Mouse (Mus musculus) heart, postnatal 4 days (tissue): ENCODE data around the gene Olfr352. TPM values are rescaled to one million over a fixed set of nuclear protein-coding genes. Genes with fewer than 3 reads are reported as not detected.

Experiments
- DNase-seq: peaks from one replicate; pipeline ENCODE4 v3.0.0; 2021
- total RNA-seq, 2 experiments: library from RNA; stranded (reverse); gene quantifications; 2 replicates each; pipeline ENCODE4 v1.2.3; 2021

Olfr352 gene
- total RNA-seq, result not detected

DNA sequence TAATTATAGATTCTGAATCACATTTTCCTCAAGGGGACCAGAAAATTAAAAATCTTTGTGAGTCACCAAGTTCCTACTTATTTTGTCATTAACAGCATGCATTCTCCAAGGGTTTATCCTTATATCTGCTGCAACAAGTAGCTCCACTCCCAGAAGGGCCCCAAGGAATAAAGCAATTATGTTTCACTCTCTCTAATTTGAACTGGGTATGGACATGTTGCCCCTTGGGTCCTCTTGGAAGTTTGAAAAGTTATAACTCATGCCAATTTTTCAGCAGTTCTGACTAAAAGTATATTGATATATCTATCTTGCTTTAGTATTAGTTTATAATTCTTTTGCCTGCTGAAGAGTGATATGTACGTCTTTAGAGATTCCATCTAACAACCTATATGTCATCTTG is at the start of gene Olfr352:
Gene Olfr352 (plus strand): TSS at position 301 of the 400 bp plus-strand sequence.
- no peak for DNase-seq

DNA sequence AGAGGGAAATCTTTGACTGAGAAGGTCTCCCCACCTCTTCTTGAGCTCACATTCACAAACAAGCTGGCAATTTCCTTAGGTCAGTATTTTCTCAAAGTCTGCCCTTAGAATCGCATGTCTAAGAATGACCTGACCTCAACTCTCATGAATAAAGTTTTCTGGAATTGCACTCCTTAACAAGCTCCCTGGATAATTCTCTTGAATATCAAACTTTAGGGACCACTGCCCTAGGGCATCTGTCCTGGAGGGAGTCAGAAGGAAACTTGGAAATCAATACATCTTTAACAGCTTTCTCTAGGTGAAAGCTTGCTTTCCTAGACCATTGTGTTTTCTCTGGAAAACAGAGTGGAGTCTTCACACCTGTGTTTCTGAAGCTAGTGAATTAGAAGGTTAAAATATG is 22.2 kb upstream of the Olfr352 start, which contains the start of gene Olfr350:
Gene Olfr350 (plus strand): TSS at position 301 of the 400 bp plus-strand sequence.
- DNase-seq, result no peak

DNA sequence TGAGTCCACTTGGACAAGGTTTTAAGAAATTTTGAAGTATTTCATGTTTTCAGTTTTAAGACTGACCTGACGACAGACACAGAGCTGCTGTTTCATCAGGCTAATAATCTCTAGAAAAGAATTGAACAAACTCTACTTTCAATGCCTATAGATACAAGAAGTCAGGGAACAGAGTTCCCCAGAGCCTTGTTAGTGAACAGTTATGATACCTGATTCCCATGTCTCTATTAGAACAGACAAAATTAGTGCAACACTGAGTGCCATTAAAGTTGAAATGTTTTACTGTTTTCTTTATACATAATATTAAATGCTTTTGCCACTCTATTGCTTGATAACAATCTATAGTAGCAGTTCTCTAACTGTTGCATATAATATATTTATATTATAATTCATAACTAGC is 5.7 kb upstream of the Olfr352 start, which contains the start of gene Olfr351:
Gene Olfr351 (minus strand): TSS at position 101 of the 400 bp plus-strand sequence.
- DNase-seq, result no peak

DNA sequence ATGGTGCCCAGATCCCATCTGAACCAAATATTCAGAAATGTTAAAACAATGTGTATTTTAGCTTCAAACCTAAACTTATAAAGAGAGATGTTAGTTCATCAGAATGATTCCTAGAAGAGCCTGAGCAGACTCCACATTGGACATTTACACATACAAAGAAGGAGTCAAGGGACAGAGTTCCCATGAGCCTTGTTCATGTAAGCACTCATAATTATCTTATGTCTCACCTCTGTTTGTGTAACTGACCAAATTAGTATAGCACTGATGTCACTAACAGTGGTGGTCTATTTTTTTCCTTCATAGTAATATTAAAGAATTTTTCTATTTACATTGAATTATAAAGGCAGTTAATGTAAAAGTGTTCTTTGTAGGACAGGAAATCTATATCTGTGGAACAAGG is 24.6 kb downstream of the Olfr352 start, which contains the start of gene Olfr353:
Gene Olfr353 (minus strand): TSS at position 101 of the 400 bp plus-strand sequence.
- no peak for DNase-seq

DNA sequence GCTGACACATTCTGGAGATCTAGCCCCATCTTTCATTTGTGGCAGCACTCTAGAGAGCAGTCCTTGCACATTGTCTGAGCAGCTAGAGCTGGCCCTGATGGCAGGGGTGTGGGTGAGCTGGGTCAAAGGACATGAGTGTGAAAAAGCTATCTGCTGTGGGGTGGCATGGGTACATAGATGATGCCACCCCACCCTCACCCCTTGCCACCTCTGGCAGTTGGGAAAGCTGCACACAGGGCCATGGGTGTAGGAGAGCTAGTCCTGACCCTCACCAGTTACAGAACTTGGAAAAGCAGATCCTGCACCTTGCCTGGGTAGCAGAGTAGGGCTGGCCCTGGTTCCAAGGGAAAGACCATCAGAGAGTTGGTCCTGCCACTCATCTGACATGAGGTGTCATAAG is 28.9 kb downstream of the Olfr352 start:
- no peak for DNase-seq

DNA sequence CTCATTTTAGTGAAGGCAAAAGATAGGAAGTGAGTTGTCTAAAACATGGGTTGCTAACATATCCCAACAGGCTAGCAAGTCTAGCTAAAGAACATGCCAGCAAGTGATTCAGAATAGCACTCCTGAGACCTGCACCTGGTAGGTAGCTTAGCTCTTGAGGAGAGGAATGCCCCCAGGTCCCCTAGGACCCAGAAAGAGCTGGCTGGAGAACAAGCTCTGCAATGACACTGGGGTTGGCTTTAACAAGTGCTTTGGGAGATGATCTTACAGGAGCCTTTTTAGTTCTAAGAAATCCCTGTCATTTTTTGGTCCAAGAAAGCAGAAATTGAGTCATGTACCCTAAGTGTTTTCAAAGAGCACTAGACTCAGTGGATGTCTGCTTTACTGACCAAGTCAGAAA is 37.1 kb downstream of the Olfr352 start, which contains the start of gene Olfr354:
Gene Olfr354 (plus strand): TSS at position 301 of the 400 bp plus-strand sequence.
- DNase-seq, result no peak

Other genes with a start within 250 kb of the Olfr352 start
- gene Olfr345, start 228.4 kb upstream of the Olfr352 start, total RNA-seq, result not detected
- gene Olfr346, start 182.7 kb upstream of the Olfr352 start, total RNA-seq, result not detected
- not detected for gene Olfr347, start 136.6 kb upstream of the Olfr352 start, total RNA-seq
- not detected for gene Olfr348, start 84.2 kb upstream of the Olfr352 start, total RNA-seq
- not detected for gene Olfr50, start 77.9 kb upstream of the Olfr352 start, total RNA-seq
- not detected for gene Olfr3, start 51.4 kb upstream of the Olfr352 start, total RNA-seq
- not detected for gene Olfr350, start 22.1 kb upstream of the Olfr352 start, total RNA-seq
- gene Olfr351, start 5.8 kb upstream of the Olfr352 start, total RNA-seq, result not detected
- not detected for gene Olfr353, start 24.5 kb downstream of the Olfr352 start, total RNA-seq
- not detected for gene Olfr354, start 37.2 kb downstream of the Olfr352 start, total RNA-seq
- gene Olfr355, start 60.4 kb downstream of the Olfr352 start, total RNA-seq, result not detected
- gene Olfr356, start 68.7 kb downstream of the Olfr352 start, total RNA-seq, result not detected
- gene Olfr357, start 125.4 kb downstream of the Olfr352 start, total RNA-seq, result not detected
- gene Olfr358, start 140.9 kb downstream of the Olfr352 start, total RNA-seq, result not detected
- gene Olfr360, start 197.3 kb downstream of the Olfr352 start, total RNA-seq, result not detected
- not detected for gene Olfr361, start 220.8 kb downstream of the Olfr352 start, total RNA-seq
- gene Olfr362, start 249.4 kb downstream of the Olfr352 start, total RNA-seq, result not detected